In genomic region chr15:51503341-51503740, GRCm38 (mm10) we compare ENCODE assay signal across 12 mouse cellular contexts.
A peak's percentile ranks its signal among the peaks of the same experiment; 100 is the strongest.
DNase-seq lines count a peak whose midpoint lies in the region; ATAC-seq and TF ChIP-seq lines count a peak whose summit lies in the region.
"Had no signal": no experiment of that assay in that cellular context is flagged by ENCODE, and none has a peak within 500 bp of the region (broad histone marks: within the 10 kb centered on the region; RNA-seq: fewer than 3 reads in every experiment).

No protein-coding gene starts in this region.

- TF ChIP-seq POLR2A in lung, adult 2 months (IDR thresholded peaks at IDR 0.05; ENCODE audit: borderline replicate concordance, extremely low read depth, low read depth, low read length), result no peak
- TF ChIP-seq POLR2A in cerebellum, adult 2 months (IDR thresholded peaks at IDR 0.05; ENCODE audit: borderline replicate concordance, insufficient read depth, low read length), result no peak

- DNase-seq in lung, adult 2 months, result no peak
- DNase-seq in embryonic facial prominence, embryonic 14.5 days (ENCODE audit: low spot score), result peak; percentile 78
- peak; percentile 27 for DNase-seq in hindbrain, embryonic 14.5 days (ENCODE audit: low spot score)
- no peak for DNase-seq in midbrain, postnatal 0 days (ENCODE audit: low spot score)
- DNase-seq in cerebellum, postnatal 10 days, result no peak
- DNase-seq in cerebellum, adult 2 months, result no peak
- DNase-seq in lung, adult 18-20 months, result no peak
- DNase-seq: adrenal gland, postnatal 10 days had no signal

- ATAC-seq in lung, embryonic 15.5 days (ENCODE audit: borderline replicate concordance, extremely low read depth, low FRiP score, low TSS enrichment), result no peak
- no peak for ATAC-seq in embryonic facial prominence, embryonic 14.5 days (ENCODE audit: low read depth)
- ATAC-seq in hindbrain, embryonic 14.5 days (ENCODE audit: low FRiP score), result no peak
- 0 out of 2 replicates have a peak, but pooled peaks have one; percentile 47 for ATAC-seq in midbrain, postnatal 0 days (ENCODE audit: low FRiP score)

- H3K27ac ChIP-seq in lung, embryonic 15.5 days, result peak overlapping the region; percentile 79
- H3K27ac ChIP-seq in embryonic facial prominence, embryonic 14.5 days (replicated peaks; ENCODE audit: low read depth, low read length), result peak overlapping the region; percentile 61
- H3K27ac ChIP-seq in hindbrain, embryonic 14.5 days, result 0 out of 2 replicates have a peak overlapping the region, but pooled peaks have one; percentile 9
- H3K27ac ChIP-seq in midbrain, postnatal 0 days (ENCODE audit: low read depth, low read length), result no peak overlapping the region
- H3K27ac ChIP-seq in cerebellum, adult 2 months (ENCODE audit: insufficient read depth, low read length), result no peak overlapping the region
- H3K27ac ChIP-seq: layer of hippocampus, adult 2 months; liver, embryonic 14.5 days had no signal

- TF ChIP-seq CTCF in lung, adult 2 months (IDR thresholded peaks at IDR 0.05; ENCODE audit: insufficient read depth, low read length), result no peak
- TF ChIP-seq CTCF in midbrain, postnatal 0 days (IDR thresholded peaks at IDR 0.05), result no peak
- no peak for TF ChIP-seq CTCF in cerebellum, adult 2 months (IDR thresholded peaks at IDR 0.05; ENCODE audit: borderline replicate concordance, insufficient read depth, low read depth, low read length)

- no peak overlapping the region for H3K9ac ChIP-seq in lung, embryonic 15.5 days
- peak overlapping the region; percentile 34; the same call in 1 of the 2 replicates for H3K9ac ChIP-seq in embryonic facial prominence, embryonic 14.5 days (ENCODE audit: low read depth, low read length)
- no peak overlapping the region for H3K9ac ChIP-seq in hindbrain, embryonic 14.5 days
- H3K9ac ChIP-seq in midbrain, postnatal 0 days (replicated peaks; ENCODE audit: low read length, poor library complexity, severe bottlenecking), result no peak overlapping the region
- H3K9ac ChIP-seq: liver, embryonic 14.5 days had no signal

- no peaks in the 10 kb centered on the region for H3K36me3 ChIP-seq in lung, embryonic 15.5 days
- no peaks in the 10 kb centered on the region for H3K36me3 ChIP-seq in embryonic facial prominence, embryonic 14.5 days (ENCODE audit: control insufficient read depth, insufficient read depth, low read length)
- no peaks in the 10 kb centered on the region for H3K36me3 ChIP-seq in hindbrain, embryonic 14.5 days (replicated peaks; ENCODE audit: control insufficient read depth, insufficient read depth)
- H3K36me3 ChIP-seq in midbrain, postnatal 0 days (ENCODE audit: insufficient read depth, low read length), result no peaks in the 10 kb centered on the region
- H3K36me3 ChIP-seq: G1E had no signal

- H3K9me3 ChIP-seq in lung, embryonic 15.5 days, result no peaks in the 10 kb centered on the region
- H3K9me3 ChIP-seq in embryonic facial prominence, embryonic 14.5 days (ENCODE audit: control insufficient read depth, low read length), result no peaks in the 10 kb centered on the region
- H3K9me3 ChIP-seq in hindbrain, embryonic 14.5 days (ENCODE audit: control insufficient read depth, low read length), result no peaks in the 10 kb centered on the region
- no peaks in the 10 kb centered on the region for H3K9me3 ChIP-seq in midbrain, postnatal 0 days (ENCODE audit: low read length)
- H3K9me3 ChIP-seq: G1E had no signal

- H3K27me3 ChIP-seq in lung, embryonic 15.5 days, result no peaks in the 10 kb centered on the region
- H3K27me3 ChIP-seq in embryonic facial prominence, embryonic 14.5 days (replicated peaks; ENCODE audit: control insufficient read depth, insufficient read depth, low read length), result no peaks in the 10 kb centered on the region
- no peaks in the 10 kb centered on the region for H3K27me3 ChIP-seq in hindbrain, embryonic 14.5 days (ENCODE audit: control insufficient read depth, insufficient read depth, low read length)
- H3K27me3 ChIP-seq in midbrain, postnatal 0 days (ENCODE audit: insufficient read depth, low read length), result no peaks in the 10 kb centered on the region
- no peaks in the 10 kb centered on the region for H3K27me3 ChIP-seq in cerebellum, adult 2 months (ENCODE audit: control insufficient read depth, insufficient read depth, low read length)

- peak overlapping the region; percentile 47 for H3K4me2 ChIP-seq in lung, embryonic 15.5 days
- H3K4me2 ChIP-seq in embryonic facial prominence, embryonic 14.5 days (ENCODE audit: low read depth, low read length), result peak overlapping the region; percentile 48
- H3K4me2 ChIP-seq in hindbrain, embryonic 14.5 days (replicated peaks), result 0 out of 2 replicates have a peak overlapping the region, but pooled peaks have one; percentile 19
- H3K4me2 ChIP-seq in midbrain, postnatal 0 days (ENCODE audit: low read depth, low read length, poor library complexity, severe bottlenecking), result peak overlapping the region; percentile 37

- peaks cover 7% of the 10 kb centered on the region; the same call in 1 of the 2 replicates for H3K4me1 ChIP-seq in lung, embryonic 15.5 days
- H3K4me1 ChIP-seq in lung, adult 2 months (ENCODE audit: control insufficient read depth, insufficient read depth, low read length), result no peaks in the 10 kb centered on the region
- peaks cover 20% of the 10 kb centered on the region for H3K4me1 ChIP-seq in embryonic facial prominence, embryonic 14.5 days (ENCODE audit: control insufficient read depth, insufficient read depth, low read length)
- no peaks in the 10 kb centered on the region; the same call in 1 of the 2 replicates for H3K4me1 ChIP-seq in hindbrain, embryonic 14.5 days (replicated peaks; ENCODE audit: control insufficient read depth, insufficient read depth, low read length)
- no peaks in the 10 kb centered on the region for H3K4me1 ChIP-seq in midbrain, postnatal 0 days (ENCODE audit: insufficient read depth, low read length)
- no peaks in the 10 kb centered on the region for H3K4me1 ChIP-seq in cerebellum, adult 2 months (ENCODE audit: control insufficient read depth, insufficient read depth, low read length)

- 12% methylated on average over 8 of the region's 8 CpGs for WGBS in lung, embryonic 15.5 days
- 18% methylated on average over 8 of the region's 8 CpGs for WGBS in lung, adult 2 months
- 6% methylated on average over 8 of the region's 8 CpGs for WGBS in embryonic facial prominence, embryonic 14.5 days
- 37% methylated on average over 7 of the region's 8 CpGs for WGBS in hindbrain, embryonic 14.5 days
- 7% methylated on average over 8 of the region's 8 CpGs for WGBS in midbrain, postnatal 0 days
- WGBS in cerebellum, adult 2 months, result 49% methylated on average over 8 of the region's 8 CpGs

- H3K4me3 ChIP-seq in lung, embryonic 15.5 days, result no peak overlapping the region
- no peak overlapping the region for H3K4me3 ChIP-seq in lung, adult 2 months (replicated peaks; ENCODE audit: extremely low read depth, low read depth, low read length)
- peak overlapping the region; percentile 24 for H3K4me3 ChIP-seq in embryonic facial prominence, embryonic 14.5 days (ENCODE audit: low read depth, low read length)
- no peak overlapping the region for H3K4me3 ChIP-seq in hindbrain, embryonic 14.5 days (replicated peaks; ENCODE audit: low read length)
- H3K4me3 ChIP-seq in midbrain, postnatal 0 days (ENCODE audit: low read depth, low read length), result no peak overlapping the region
- no peak overlapping the region for H3K4me3 ChIP-seq in cerebellum, adult 2 months (replicated peaks; ENCODE audit: insufficient read depth, low read depth, low read length)
- H3K4me3 ChIP-seq: layer of hippocampus, adult 2 months had no signal

Comparison
In these comparisons a context has a peak if more than half of its experiments do, and no peak if none do; other contexts are left out.
1. H3K27ac ChIP-seq: peak in lung, embryonic 15.5 days (single experiment), embryonic facial prominence, embryonic 14.5 days (single experiment) and hindbrain, embryonic 14.5 days (single experiment); none in midbrain, postnatal 0 days (single experiment) and cerebellum, adult 2 months (single experiment).
2. DNase-seq: peak in embryonic facial prominence, embryonic 14.5 days (single experiment) and hindbrain, embryonic 14.5 days (single experiment); none in lung, adult 2 months (single experiment), midbrain, postnatal 0 days (single experiment), cerebellum, postnatal 10 days (0 of 2), cerebellum, adult 2 months (0 of 2) and lung, adult 18-20 months (0 of 2).
3. Peak in every context shown above with its lines, with median percentiles within 50 percentile points of each other: H3K4me2 ChIP-seq.